Mouse (Mus musculus) embryo, embryonic 11 days (tissue): ENCODE measurements around the gene Vmn2r42.
"Not testable (repeated sequence)": the region's sequence is repeated elsewhere in the genome, so short reads cannot be mapped to it uniquely, and the experiment has no call there.

Experiments
- DNase-seq: peaks from one replicate; pipeline ENCODE4 v3.0.0-alpha.2; 2015

Gene Vmn2r42

GRCm38 (mm10) chr7:8200220-8200619 lies at the start of gene Vmn2r42:
Gene Vmn2r42, minus strand, starts transcription at chr7:8200320.
- DNase-seq: not testable (repeated sequence)

- DNase-seq: not testable (repeated sequence)
These were observed 38.6 kb downstream of the Vmn2r42 start, which contains the start of gene Vmn2r41 for GRCm38 (mm10) chr7:8161554-8161953. Gene Vmn2r41, minus strand, starts transcription at chr7:8161654.
